ENCODE assay signal across 8 mouse cellular contexts in the genomic region with DNA sequence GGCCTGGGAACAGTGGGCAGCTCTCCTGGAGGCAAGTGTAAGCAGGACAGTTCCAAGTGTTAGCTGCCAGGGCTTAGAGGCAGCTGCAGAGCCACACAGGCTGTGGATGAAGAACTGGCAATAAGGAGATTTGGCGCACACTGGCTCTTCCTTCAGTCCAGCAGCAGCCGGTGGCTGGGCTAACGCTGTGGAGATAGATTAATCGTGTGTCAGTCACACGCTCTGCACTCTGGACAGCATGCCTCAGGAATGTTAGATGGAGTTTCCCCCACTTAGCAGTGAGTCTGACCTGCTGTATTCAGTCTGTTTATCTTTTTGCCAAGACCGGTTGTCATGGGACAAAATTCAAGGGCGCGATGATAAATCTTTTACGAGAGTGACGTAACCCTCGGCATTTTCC. TPM values are rescaled to one million over a fixed set of nuclear protein-coding genes. Genes with fewer than 3 reads are reported as not detected.
DNase-seq lines count a peak whose midpoint lies in the region; ATAC-seq lines count a peak whose summit lies in the region.

No protein-coding gene starts in this region.

- H3K27me3 ChIP-seq in heart, embryonic 12.5 days (replicated peaks) = no peaks in the 10 kb centered on the region
- no peaks in the 10 kb centered on the region for H3K27me3 ChIP-seq in midbrain, embryonic 11.5 days (ENCODE audit: control insufficient read depth, insufficient read depth, low read length)

- ATAC-seq in heart, embryonic 12.5 days (ENCODE audit: insufficient number of reproducible peaks, low FRiP score) = peak; percentile 67; the same call in 1 of the 2 replicates
- ATAC-seq in midbrain, embryonic 11.5 days (ENCODE audit: low FRiP score) = peak; percentile 58; the same call in 1 of the 2 replicates

- peak; percentile 63 to 73 for DNase-seq in cerebellum, postnatal 10 days
- DNase-seq in cerebellum, adult 11-12 months = no peak
- DNase-seq in brain, adult 2 months (ENCODE audit: low read depth, low spot score) = peak; percentile 58
- peak; percentile 60 for DNase-seq in kidney, postnatal 10 days
- DNase-seq in midbrain, embryonic 11.5 days (ENCODE audit: low spot score, missing footprints) = no peak
- DNase-seq in spleen, postnatal 10 days (ENCODE audit: low spot score in 2 of 2) = no peak
- DNase-seq in thymus, postnatal 4 days = no peak

- H3K9ac ChIP-seq in heart, embryonic 12.5 days = no peak overlapping the region
- H3K9ac ChIP-seq in midbrain, embryonic 11.5 days (ENCODE audit: low read length) = no peak overlapping the region

- no peaks in the 10 kb centered on the region for H3K36me3 ChIP-seq in heart, embryonic 12.5 days
- H3K36me3 ChIP-seq in midbrain, embryonic 11.5 days (ENCODE audit: control insufficient read depth, insufficient read depth, low read length) = no peaks in the 10 kb centered on the region

- peaks cover 64% of the 10 kb centered on the region for H3K4me1 ChIP-seq in heart, embryonic 12.5 days (replicated peaks)
- peaks cover 7% of the 10 kb centered on the region for H3K4me1 ChIP-seq in midbrain, embryonic 11.5 days (ENCODE audit: control insufficient read depth, insufficient read depth, low read length)

- H3K4me2 ChIP-seq in heart, embryonic 12.5 days = peak overlapping the region; percentile 36
- H3K4me2 ChIP-seq in midbrain, embryonic 11.5 days = no peak overlapping the region

- H3K4me3 ChIP-seq in heart, embryonic 12.5 days = no peak overlapping the region
- H3K4me3 ChIP-seq in midbrain, embryonic 11.5 days (ENCODE audit: low read depth, low read length) = no peak overlapping the region

- H3K27ac ChIP-seq in heart, embryonic 12.5 days (ENCODE audit: poor library complexity, severe bottlenecking) = peak overlapping the region; percentile 48
- no peak overlapping the region for H3K27ac ChIP-seq in midbrain, embryonic 11.5 days (ENCODE audit: low read depth, low read length)

- no peaks in the 10 kb centered on the region for H3K9me3 ChIP-seq in heart, embryonic 12.5 days (replicated peaks)
- no peaks in the 10 kb centered on the region for H3K9me3 ChIP-seq in midbrain, embryonic 11.5 days (ENCODE audit: control insufficient read depth, low read length)

- WGBS in heart, embryonic 12.5 days = 11% methylated on average over 11 of the region's 11 CpGs
- 67% methylated on average over 11 of the region's 11 CpGs for WGBS in midbrain, embryonic 11.5 days

RNA-seq across cellular contexts. Expression of a gene that starts 35.9 kb away (rescaled TPM):
- polyA plus RNA-seq in heart, embryonic 12.5 days (2016; fragmentation: Nextera tagmentation; extraction: Ambion mirVana) = 15.1 and 28.3 TPM in 2 replicates
- polyA plus RNA-seq in midbrain, embryonic 11.5 days (2014; fragmentation: Nextera tagmentation; extraction: Ambion mirVana) = 10.9 and 12.0 TPM in 2 replicates

Comparison
In these comparisons a context has a peak if more than half of its experiments do, and no peak if none do; other contexts are left out.
1. DNase-seq: peak in cerebellum, postnatal 10 days (2 of 2), brain, adult 2 months (single experiment) and kidney, postnatal 10 days (single experiment); none in cerebellum, adult 11-12 months (single experiment), midbrain, embryonic 11.5 days (single experiment), spleen, postnatal 10 days (0 of 2) and thymus, postnatal 4 days (single experiment).